Mouse (Mus musculus) right cerebral cortex, postnatal 10 days (tissue): ENCODE measurements around the gene Flrt2.

ENCODE experiments used
- DNase-seq, 2 experiments: peaks; one replicate each; pipeline ENCODE4 v3.0.0; 2021; ENCODE audit warnings: low spot score in 2 of 2

The Flrt2 gene

GRCm38 (mm10) chr12:95734075-95734474 is 42.0 kb downstream of the Flrt2 start:
- no peak for DNase-seq

DNA sequence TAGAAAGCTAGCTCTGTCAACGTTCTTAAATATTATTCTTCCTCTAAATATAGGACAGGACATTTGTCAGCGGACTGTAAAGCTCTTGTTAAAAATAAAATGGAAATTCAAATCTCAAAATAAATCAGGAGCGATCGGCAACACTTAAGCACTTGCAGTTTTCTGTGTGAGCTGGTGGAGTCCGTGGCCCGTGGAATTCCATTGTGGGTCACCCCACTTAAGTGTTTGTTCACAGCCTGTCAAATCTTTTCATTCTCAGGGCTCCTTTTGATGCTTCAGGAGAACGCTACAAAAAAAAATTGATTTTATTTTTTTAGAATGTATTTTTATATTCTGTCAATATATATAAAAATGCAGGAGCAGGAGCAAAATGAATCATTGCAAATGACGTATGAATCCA is 45.5 kb downstream of the Flrt2 start:
- no peak for DNase-seq

DNA sequence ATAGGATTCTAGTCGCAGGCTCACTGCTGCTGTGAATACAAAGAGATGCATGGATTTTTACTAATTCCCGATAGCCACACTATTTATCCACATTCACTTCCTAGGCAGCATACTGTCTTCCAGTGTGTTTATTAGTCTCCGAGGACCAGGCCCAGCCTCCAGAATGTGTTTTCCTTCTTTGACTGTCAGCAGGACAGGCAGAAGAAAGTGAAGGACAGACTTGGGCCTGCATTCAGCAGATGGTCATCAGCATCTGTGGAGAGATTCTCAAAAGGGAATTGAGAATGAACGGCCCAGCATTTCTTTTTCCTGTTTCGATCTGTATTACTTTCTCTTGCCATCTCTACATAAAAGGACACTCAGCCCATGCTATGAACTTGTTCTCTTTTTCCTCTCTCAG is 46.0 kb downstream of the Flrt2 start:
- DNase-seq, result peak in 1 of 2 experiments; percentile 40

DNA sequence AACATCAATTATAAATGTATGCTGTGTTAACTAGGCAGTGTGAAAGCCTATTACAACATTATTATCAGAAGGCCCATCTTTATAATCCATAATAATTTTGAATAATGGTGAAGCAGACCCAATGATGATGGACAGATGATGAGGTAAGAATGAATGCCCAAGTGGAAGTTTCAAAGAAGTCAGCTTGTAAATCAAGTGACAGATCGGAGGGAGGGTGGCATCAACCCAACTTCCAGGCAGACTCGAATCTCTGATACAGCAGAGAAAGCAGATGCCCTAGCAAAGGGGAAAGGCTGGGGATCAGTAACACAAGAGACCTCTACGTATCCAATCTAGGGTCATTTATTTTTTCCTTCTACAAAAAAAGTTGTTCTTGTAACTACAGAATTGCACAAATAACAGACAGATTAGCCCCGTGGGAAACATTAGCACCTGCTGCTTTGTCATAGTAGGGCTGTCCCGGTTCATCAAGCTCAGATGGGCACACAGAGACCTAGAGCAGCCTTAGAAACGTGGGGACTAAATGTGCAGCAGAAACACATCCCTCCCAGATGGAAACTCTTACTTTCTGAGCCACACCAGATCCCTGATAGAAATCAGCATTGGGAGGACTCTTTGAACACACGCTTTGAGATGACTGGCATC is 46.6 kb downstream of the Flrt2 start:
- DNase-seq, result no peak

DNA sequence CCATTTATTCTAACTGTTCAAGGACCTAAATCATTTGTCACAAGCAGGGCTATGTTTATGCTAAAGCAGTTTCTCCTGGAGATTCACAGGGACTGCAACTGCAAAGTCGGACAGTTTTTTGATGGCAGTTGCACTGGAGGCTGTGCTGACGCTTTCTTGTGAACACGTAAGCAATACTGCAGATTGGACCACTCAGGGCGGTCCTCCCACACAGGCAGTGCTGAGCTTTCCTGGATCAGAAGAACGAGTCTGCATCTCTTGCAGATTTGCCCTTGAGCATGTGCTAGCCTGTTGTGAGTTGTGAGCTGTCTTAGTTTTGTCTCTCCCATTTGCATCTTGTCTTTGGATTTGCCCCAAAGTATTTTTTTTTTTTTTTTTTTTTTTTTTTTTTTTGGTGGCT is 47.7 kb downstream of the Flrt2 start:
- DNase-seq, result peak; percentile 57 to 61

DNA sequence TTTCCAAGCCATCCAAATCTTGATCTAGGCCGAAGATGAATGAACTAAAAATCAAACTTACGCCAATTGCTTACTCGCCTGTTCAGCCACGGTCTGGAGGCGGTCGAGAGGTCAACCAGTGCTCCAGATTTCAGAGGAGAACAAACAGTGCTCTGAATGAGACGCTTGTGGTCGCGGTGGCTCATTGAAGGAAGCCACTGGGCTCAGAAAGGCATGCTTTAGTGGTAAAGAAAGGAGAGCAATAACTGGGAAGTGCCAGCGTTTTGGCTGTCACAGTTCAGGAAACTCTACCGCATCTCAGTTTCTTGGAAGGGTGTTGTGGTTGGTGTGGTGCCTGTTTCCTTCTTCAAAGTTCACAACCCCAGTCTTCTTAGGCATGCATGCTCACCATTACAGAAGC is 49.3 kb downstream of the Flrt2 start:
- no peak for DNase-seq

DNA sequence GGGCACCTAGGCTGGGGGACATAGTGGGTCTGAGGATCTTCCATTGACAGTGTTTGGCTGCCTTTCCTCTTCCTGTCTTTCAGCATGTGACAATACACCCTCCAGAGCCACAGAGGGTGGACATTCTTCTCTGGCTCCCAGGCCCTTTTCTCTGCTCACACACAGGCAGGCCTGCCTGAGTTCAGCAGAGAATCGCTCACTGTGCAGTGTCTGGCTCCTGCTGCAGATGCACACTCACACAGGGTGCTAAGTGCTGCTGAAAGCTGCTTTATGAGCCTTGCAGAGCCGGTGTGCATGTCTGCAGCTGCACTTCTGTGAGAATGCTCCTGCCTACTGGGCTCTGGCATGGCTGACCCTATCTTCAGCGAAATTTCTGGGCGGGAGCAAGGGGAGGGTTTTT is 52.3 kb downstream of the Flrt2 start:
- peak; percentile 55 to 67 for DNase-seq

GRCm38 (mm10) chr12:95746856-95747579 is 55.0 kb downstream of the Flrt2 start:
- DNase-seq, result peak in 1 of 2 experiments; percentile 48

DNA sequence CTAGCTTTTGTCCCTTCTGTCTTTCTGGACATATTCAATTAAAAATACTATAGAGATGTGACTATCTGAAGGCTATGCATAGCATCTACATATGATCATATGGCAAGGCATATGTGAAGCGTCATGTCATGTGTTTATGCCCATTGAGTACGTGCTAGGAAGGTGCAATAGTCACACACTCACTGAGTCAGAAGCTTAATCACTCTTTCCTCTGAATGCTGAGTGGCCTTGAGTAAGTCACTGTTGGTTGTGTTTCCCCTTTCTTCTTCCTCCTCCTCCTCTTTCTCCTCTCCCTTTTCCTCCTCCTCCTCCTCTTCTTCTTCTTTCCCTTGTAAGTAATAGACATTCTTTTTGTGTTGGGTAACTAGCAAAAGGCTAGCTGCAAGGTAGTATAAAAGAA is 56.7 kb downstream of the Flrt2 start:
- no peak for DNase-seq

DNA sequence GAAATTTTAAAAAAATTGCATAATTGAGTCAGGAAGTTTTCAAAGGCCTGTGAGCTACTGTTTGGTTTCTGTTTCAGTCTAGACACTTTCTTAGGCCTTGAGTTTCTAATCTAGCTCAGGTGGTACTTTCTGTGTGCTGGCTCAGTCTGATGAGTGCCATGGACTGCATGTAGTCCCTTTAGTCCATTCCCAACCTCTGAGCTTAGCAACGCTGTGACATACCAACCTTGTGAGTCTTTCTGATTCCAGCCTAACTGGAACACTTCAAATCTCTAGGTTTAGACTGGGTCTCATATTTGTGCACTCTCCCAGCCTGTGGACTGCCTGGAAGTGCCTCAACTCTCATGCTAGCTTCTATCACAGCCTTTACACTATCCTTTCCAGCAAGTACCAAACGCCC is 57.2 kb downstream of the Flrt2 start:
- no peak for DNase-seq

DNA sequence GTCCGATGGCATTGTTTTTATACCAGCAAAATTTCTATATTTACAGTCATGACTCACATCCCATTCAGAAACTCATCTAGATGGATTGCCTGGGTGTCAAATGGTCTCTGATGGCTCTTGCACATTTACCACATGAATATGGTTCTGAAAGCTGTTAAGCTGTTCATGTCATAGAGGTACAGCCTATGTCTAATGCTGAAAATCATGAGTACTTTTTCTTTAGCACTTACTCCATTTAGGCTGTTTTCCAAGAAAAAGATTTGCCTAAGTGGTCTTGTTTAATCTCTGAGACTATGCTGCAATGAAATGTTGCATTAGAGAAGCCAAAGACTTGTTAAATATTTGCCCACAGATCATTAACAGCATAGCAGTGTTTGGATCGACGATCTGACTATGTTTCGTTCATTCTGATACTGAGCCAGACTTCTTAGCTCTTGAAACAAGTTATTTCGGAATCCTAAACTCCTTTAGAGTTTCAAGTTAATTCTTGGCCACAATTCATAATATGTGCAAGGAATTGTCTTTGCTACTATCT is 67.3 kb downstream of the Flrt2 start:
- DNase-seq, result no peak

- no peak for DNase-seq
These were observed 73.2 kb downstream of the Flrt2 start for GRCm38 (mm10) chr12:95765255-95765654.

GRCm38 (mm10) chr12:95769041-95769440 is 77.0 kb downstream of the Flrt2 start:
- no peak for DNase-seq

DNA sequence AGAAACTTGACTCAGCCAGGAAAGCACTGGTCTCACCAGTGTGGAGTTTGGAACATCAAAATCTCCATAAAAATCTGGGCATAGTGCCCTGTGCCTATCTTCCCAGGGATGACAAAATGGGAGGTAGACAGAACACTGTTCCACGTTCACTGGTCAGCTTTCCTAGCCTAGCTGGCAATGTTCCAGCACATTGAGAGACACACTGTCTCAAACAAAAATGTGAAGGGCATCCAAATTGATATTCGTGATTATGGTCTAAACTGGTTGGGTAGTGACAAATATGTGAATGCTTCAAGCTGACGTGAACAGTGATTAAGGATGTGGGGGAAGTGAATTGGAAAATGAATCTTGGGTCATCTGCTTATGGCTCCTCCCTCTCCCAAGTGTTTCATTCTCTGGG is 78.2 kb downstream of the Flrt2 start:
- peak in 1 of 2 experiments; percentile 22 for DNase-seq

DNA sequence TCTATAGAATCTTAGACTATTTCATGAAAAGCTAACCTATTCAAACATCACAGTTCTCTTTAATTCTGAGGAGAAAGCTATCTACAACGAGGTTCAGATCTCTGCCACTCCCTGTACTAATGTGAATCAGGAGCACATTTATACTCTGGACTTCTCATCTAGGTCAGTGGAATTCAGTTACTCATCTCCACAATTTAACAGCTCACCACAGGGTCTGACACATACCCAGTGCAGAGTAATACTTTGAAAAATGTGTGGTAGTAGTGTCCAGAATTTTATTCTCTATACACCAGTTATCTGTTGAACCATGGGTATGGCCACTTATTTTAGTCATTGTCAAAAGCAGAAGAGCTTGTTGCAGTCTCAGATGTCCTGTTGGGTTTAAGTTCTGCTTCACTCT is 98.1 kb downstream of the Flrt2 start:
- no peak for DNase-seq

DNA sequence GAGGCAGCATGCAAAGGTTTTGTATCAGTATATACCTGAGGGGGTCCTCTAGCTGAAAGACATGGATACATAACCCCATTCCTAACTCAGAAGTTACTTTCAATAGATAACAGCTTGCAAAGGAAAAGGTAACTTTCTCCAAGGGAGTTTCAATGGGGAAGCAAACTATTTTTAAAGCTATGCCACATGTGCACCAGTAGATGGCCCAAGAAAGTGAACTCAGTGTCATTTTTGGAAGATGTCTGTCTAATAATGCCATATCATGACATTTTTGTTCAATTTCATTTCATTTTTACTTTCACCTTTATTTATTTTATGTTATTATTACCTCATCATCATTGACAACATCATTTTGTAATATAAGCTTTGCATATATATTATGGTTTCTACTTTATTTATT is 124.6 kb downstream of the Flrt2 start:
- DNase-seq, result no peak
